Mouse (Mus musculus): Measurements from ENCODE around the gene Cbs.
A peak's percentile ranks its signal among the peaks of the same experiment; 100 is the strongest.
"Not testable (repeated sequence)": the region's sequence is repeated elsewhere in the genome, so short reads cannot be mapped to it uniquely, and the experiment has no call there.

Gene Cbs

DNA sequence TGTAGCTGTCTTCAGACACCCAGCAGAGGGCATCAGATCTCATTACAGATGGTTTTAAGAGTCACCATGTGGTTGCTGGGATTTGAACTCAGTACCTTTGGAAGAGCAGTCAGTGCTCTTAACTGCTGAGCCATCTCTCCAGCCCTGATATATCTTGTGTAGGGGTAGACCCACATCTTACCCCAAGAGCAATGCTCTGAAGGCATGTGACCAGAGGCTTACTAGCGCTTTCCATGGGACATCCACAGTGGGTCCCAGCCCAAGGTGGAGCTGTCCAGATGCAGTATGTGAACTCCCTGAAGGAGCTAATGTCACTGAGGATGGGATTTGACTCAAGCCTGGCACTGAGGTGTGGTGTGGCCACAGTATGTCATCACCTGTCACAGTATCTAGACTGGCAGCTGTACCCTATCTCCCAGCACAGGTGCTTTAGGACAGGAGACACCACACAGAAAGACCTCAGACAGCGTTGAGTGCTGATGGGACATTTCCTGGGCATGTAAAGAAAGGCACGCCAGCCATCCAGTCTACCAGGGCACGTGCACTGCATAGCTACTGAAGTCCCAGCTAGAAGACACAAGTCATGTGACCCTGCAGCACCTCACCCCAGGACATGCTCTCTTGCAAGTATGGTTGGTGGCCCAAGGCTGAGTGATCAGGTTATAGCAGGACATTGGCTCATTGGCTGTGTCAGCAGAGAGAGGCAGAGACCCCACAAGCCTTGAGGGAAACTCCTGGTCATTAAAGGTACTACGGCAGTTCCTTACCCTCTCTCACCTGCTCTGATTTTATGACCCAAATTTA, 9.4 kb upstream of the Cbs start:
- no peak for DNase-seq (ENCODE audit: low spot score in 2 of 2)

DNA sequence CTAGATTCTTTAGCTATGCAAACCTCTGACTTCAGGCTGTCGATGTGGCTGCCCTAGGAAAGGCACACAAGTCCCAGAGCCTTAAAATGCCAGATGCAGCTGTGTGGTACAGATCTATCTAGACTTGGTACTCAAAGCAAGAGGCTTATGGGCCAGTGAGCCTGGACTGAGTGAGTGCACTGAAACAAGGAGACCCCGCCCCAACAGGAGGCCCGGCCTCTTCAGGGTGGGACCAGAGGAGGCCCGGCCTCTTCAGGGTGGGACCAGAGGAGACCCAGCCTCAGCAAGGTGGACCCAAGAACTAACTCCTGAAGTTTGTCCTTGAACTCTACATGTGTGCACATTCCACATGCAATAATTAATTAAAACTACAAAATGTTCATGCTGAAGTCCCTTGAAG, 5.9 kb upstream of the Cbs start:
- no peak for DNase-seq (ENCODE audit: low spot score in 2 of 2)

DNA sequence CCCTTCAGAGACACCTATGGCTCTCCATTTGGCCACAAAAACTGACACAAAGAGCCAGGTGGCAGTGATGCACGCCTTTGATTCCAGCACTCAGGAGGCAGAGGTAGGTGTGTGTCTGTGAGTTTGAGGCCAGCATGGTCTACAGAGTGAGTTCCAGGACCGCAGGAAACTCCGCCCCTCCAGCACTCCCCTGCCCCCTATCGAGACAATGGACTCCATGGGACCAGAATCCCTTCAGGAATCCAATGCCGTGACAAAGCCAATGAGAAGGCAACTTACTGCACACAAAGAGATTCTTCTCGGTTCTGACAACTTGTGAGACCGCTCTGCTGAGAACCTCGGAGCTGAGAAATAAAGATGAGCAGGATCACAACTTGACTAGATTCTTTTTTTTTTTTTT, 5.3 kb upstream of the Cbs start:
- no peak for DNase-seq (ENCODE audit: low spot score in 2 of 2)

DNA sequence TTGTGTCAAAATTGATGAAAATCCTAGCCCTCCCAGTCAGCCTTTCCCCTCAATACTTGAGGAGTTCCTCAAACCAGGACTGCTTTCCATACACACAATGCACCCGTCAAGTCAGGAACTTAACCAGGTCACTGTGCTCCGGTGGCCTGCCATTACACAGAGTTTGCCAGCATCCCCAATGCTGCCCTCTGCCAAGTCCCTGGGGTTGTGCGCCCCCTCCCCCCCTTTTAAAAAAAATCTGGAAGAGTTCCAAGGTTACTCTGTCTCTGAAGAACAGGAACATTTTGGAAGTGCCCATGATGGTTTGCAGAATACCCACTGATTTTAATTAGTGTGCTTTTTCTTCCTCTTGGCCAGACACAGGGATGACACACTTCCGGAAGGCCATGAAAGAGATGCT, 2.6 kb upstream of the Cbs start:
- no peak for DNase-seq (ENCODE audit: low spot score in 2 of 2)

DNA sequence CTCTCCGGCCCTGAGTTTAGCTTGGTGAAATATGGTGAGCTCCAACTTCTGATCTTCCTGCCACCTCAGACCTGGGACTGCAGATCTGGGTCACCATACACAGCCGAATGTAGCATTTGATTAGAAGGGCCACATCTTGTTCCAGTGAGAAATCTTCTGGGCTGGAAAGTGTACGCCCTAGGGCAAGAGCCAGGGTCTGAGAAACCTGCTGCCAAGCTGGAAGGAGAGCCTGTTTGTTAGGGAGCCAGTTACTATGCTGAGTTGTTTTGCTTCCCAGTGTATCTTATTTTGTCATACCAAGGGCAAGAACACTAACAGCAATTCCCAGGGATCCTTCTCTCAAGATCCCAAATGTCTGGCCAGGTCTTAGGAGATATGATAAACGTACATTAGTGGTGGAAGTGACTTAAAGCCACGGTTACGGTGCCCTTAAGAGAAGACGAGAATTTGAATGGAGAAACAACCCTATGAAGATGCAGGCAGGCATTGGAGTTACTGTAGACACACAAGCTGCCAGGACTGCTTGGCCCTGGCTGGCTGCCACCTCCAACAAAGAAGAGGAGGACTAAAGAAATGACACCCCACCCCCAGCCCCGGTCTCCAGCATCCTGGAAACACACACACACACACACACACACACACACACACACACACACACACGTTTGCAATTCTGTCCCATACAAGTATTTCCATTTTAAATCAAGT, 980 bp upstream of the Cbs start:
- no peak for DNase-seq (ENCODE audit: low spot score in 2 of 2)

DNA sequence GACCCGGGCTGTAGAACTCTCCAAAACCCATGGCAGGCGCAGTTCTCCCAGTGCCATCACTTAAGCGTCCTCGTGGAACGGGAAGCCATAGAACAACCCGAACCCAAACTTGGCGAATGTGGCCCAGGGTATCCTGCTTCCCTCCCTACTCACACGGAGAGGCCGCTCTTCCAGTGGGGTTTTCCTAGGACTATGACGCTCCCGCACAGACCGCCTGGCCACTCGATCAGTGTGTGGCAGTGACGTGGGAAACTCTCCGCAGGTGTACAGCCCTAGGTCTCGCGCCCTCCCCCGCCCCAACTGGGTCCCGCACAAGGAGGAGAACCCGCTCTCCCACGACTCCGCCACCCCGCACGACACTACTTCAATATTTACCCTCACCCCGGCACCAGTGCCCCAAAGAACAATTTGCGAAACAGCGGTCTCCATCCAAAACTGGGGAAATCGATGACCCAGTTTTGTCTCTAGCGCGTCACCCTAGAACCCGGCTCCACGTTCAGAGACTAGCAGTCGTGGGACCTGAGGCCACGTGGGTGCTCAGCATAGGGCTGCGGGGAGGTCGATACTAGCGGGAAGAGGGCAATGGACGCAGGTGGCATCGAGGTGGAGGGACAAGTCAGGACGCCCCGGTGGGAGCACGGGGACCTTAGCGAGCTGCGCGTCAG, 629 bp downstream of the Cbs start:
- DNase-seq (ENCODE audit: low spot score in 2 of 2), result no peak

DNA sequence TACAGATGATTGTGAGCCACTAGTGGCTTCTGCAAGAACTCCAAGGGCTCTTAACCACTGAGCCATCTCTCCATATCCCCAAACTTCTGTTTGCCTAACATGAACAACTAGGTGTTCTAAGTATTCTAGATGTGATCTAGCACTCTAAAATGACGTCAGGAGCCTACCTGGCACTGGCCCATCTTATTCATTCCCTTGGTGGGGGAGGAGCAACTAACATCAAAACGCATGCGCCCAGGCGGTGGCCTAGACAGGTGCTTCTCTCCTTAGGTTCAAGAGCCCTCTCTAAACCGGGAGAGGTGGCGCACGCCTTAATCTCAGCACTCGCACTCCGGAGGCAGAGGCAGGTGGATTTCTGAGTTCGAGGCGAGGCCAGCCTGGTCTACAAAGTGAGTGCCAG, 1.3 kb downstream of the Cbs start:
- no peak for DNase-seq (ENCODE audit: low spot score in 2 of 2)

DNA sequence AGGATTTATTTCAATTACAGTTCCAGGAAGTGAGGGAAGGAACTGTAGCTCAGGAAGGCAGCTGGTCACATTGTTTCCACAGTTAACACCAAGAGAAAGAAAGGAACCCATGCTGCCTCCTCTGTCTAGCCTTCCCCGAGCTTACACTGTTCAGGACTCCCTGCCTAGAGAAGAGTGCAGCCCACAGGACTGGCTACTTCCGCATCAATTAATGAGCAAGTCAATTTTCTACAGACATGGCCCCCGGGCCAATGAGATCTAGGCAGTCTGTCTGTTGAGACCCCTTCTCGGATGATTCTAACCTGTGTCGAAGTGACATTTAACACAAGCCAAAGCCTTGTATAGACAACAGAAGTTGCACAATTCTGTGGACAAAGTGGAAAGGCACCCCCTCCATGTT, 2.1 kb downstream of the Cbs start:
- no peak for DNase-seq (ENCODE audit: low spot score in 2 of 2)

DNA sequence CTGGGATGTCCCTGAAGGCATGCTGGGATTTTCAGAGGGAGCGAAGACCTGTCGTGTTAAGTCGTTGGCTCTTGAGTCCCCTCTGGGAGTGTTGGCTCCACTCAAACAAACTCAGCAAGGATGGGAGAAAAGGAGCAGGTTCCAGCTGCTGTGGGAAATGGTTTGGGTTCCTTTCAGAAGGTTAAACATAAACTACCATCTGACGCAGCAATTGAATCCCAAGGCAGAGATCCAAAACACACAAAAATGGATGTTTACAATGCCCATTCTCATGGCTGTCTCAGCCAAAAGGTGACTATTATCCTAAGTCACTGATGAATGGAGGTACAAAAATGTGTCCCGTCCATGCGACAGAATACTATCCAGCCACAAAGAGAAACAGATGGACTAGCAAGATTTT, 4.0 kb downstream of the Cbs start:
- no peak for DNase-seq (ENCODE audit: low spot score in 2 of 2)

DNA sequence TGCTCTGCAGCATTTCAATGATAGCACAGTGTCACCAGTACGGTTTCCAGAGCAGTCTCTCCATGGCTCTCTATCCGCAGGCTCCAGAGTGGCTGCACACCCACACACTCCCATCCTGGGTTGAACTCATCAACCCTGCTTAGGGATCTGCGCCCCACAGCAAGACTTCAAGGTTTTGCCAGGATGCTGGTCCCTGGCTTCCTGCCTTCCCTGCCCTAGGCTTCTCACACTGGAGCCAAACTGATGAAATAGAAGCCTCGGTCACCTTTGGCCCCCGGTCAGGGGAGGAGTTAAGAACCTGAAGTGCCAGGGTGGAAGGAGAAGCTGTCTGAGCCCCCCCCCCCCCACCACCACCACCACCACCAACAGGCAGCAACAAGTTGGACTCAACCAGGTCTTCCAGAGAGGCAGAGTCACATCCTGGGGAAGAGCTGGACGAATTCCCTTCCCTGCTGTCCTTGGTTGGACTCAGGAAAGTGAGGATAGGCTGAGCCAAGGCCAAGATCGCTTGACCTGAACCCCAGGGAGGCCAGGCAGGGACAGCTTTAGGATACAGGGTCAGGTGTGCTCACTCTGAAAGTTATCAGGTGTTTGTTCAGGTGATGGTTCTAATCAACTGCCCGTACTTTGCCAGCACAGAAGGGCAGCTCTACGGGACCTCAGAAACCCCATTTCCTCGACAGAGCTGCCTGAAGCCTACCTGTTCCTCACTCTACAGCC, 5.8 kb downstream of the Cbs start:
- DNase-seq (ENCODE audit: low spot score in 2 of 2), result no peak

DNA sequence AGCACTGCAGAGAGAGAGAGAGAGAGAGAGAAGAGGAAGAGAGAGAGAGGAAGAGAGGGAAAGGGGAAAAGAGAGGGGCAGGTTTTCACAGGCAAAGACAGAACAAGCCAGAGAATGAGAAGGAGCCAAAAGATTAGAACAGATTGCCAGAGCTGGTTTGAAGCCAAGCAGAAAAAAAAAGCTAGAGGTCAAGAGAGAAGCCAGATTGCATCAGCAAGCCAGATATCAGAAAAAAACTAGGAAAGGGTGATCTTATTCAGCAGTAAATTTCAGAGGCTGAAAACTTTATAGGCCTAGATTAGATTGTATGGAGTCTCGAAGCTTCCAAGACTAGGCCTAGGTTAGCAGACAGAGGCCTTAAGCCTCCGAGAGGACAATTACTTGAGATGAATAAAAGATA, 9.1 kb downstream of the Cbs start:
- no peak for DNase-seq (ENCODE audit: low spot score in 2 of 2)

DNA sequence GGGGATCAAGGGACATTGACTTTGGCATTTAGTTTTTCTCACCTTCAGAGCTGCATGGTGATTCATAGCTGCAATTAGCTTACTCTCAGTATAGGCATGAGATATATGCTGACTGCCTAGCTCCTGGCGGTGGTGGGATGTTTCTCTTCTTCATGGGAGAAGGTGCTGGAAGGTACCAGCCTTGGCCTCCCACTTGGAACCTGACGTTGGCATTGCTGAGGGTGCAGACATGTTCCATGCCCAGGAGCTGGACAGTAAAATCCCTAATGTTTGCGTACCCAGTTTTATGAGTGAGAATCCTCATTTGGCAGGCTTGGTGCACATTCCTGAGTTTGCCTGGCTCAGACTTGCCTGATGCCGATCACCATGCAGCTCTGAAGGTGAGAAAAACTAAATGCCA, 13.9 kb downstream of the Cbs start:
- no peak for DNase-seq (ENCODE audit: low spot score in 2 of 2)

DNA sequence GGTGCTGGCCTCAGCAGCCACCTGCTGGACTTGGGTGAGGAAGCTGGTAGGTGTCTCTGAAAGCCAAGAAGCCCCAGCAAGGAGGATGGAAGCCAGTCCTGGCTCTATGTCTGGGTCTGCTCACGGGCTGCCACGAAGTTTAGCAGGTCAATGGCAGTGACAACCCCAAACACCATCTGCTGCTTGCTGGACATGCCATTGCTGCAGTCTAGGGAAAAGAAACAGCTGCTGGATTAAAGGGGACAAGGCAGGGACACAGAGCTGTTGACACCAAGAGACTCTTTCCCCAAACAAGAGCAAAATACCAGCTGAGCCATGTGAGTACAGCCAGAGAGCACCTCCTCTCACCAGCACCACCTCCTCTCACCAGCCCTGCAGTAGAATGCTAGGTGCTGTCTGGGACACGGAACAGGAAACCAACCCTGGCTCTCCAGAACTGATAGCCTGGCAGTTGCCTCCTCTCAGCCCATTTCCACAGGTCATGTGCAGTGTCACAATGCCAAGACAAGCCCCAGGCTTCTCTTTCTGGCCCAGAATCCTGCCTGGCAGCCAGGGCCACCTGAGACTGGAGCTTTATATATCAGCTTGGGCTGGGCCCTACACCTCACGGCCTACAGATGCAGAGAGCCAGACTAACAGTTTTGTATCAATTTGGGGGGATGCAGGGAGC, 23.8 kb downstream of the Cbs start:
- DNase-seq (ENCODE audit: low spot score in 2 of 2), result no peak

DNA sequence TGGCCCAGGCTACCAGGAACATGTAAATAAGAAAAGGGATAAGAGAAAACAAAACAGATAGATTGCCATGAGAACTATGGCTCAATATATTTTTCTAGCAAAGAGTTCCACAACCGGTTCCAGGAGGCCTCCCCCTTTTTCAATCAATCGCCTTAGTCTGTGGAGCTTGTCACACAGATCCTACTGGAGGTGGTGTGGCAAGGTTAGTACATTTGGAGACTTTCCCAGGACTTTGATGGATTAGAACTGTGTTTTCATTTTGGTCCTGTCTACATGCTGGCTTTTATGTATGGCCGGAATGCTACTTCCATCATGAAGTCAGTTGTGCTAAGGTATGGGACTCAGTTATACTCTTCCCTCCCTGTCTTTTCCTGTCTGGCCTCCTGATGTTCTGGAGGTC, 27.1 kb downstream of the Cbs start:
- DNase-seq (ENCODE audit: low spot score in 2 of 2), result no peak

DNA sequence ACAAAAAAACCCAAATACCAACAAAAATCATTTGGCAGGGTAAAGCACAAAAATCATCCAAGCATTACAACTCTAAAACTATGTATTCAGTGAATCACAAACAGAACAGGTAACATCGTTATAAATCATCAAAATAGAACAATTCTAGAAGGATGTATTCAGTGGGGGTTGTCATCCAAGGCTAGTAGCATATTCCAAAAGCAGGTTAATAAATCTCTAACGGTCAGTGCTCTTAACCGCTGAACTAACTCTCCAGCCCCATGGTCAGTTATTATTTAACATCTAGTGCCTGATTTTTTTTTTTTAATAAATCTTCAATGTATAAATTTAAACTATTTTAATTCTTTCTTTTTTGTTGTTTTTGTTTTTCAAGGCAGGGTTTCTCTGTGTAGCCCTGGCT, 27.9 kb downstream of the Cbs start:
- not testable (repeated sequence) for DNase-seq (ENCODE audit: low spot score in 2 of 2)

DNA sequence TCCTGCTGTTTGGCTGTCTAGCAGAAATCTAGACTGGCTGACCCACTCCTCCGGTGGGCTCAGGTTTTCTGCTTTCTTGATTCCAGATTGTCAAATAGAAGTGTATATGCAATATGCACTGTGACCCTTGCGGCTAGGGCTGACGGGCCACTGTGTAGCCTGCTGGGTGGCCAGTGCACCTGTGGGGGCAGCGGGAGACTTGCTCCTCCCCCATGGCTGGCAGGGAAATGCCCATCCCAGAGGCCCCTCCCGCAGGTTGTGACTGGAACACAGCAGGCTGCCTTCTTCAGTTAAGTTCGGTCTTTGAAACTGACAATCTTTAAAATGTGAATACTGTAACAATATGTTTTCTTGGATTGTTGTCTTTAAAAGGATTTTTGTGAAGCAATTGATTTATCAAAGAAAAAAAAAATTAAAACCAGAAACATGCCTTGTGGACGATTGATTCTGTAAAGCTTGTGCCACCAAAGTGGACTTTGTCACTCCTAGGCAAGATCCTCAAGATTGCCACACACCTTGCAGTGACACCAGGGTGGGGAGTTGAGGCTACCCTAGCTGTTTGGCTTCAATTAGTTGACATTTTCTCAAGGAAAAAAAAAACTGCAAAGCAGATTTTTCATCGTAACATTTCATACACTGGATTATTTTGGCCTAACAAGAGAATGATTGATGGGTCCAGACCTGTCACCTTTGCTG, 29.6 kb downstream of the Cbs start:
- no peak for DNase-seq (ENCODE audit: low spot score in 2 of 2)

DNA sequence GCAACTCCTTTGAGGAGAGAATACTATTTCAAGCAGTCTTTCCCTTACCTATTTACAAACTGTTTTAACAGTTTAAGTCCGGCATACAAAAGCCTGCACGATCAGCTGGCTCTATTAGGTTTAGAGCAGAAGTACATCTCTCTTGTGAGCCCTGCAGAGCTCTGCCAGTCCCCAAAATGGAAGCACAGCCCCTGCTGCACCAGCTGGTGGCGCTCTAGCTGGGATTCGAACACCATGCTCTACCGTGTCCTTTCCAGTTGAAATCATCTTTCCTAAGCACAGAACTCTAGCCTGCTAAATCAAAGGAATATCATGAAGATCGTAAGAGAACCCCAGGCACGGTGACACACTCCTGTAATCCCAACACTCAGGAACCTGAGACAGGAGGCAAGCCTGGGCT, 30.6 kb downstream of the Cbs start:
- DNase-seq (ENCODE audit: low spot score in 2 of 2), result peak in 1 of 2 experiments; percentile 23

DNA sequence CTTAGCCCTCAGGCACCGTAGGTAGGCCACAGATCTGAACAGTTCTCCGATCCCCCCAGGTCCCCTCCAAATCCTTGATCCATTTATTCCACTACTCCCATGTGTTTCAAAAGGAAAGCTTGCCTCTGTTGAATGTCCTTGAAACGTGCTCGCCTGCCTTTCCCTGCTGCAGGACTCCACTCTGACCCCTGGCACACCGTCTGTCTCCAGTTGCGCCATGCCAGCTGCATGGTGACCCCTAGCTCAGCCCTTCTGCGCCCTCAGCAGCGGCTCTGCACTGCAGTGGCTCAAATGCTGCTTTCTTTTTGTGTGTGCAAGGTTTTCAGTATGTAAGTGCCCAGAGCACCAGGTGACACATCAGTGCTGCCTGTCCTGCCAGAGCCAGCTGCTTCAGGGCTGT, 38.4 kb downstream of the Cbs start:
- no peak for DNase-seq (ENCODE audit: low spot score in 2 of 2)

DNA sequence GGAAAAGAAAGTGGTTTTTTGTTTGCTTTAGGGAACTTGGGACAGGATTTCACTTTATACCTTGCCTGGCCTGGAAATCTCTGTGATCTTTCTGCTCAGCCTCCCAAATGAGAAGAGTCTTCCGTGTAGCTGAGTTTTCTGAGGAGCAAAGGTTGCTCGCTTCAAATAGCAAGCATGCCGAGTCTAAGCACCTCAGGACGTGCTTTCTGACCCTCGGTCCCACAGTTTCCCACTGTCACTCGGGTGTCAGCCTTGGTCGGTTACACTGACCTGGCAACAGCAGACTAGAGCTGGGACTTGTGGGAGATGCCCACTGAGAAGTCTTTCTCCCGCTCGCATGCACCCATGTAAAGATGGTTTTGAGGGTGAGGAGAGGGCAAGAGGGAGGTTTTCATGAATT, 39.1 kb downstream of the Cbs start:
- no peak for DNase-seq (ENCODE audit: low spot score in 2 of 2)

DNA sequence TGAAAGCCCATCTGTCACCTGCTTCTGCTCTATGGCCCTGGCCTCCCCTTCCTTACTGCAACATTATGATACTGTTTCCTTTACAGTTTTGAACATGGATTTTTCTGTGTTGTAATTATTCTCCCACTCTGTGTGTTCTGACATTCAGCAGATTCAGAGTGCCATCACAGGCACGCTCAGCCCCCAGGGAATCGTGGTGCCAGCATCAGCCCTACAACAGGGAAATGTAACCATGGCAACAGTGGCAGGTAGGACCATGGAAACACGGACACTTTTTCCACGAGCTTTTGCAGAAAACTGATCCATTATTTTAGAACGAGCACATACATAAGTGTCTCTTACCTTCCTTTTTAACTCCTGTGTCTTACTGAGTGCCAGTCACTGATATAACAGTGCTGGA, 42.0 kb downstream of the Cbs start:
- no peak for DNase-seq (ENCODE audit: low spot score in 2 of 2)

DNA sequence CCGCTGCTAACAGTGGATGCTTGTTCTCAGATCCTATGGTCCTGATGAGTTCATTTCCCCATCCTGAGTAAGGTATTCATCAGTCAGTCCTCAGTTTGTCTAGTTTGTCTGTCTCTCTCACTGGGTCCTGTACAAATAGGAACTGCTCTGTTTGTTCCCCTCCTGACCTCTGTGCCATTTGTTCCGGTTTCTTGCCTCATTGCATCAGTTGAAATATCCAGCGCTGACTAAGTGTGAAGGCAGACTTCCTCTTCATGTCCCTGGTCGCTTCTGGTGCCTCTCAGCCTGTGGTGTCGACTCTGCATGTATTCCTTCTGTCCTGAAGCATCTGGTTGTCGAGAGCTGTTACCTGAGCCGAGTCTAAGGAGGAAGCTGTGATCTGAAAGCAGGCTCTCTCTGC, 42.4 kb downstream of the Cbs start:
- DNase-seq (ENCODE audit: low spot score in 2 of 2), result peak in 1 of 2 experiments; percentile 29

All from spleen, postnatal 10 days (tissue).